Mouse (Mus musculus) ES-E14 (cell line): ENCODE results near the gene Hook2.

Experiments used
- CHD2 ChIP-seq: IDR thresholded peaks from 2 replicates; pipeline ENCODE4 v1.6.1; 2014; ENCODE audit warnings: mild to moderate bottlenecking, low read depth, low read length, inconsistent platforms
- HCFC1 ChIP-seq: IDR thresholded peaks from 2 replicates; pipeline ENCODE4 v1.6.1; 2012; ENCODE audit warnings: low read length, inconsistent platforms, borderline replicate concordance; ENCODE audit not compliant: insufficient read depth
- MAFK ChIP-seq: IDR thresholded peaks from 2 replicates; pipeline ENCODE4 v1.6.1; 2014; ENCODE audit warnings: mild to moderate bottlenecking, low read depth, low read length, inconsistent platforms; ENCODE audit not compliant: insufficient read depth
- ZC3H11A ChIP-seq: IDR thresholded peaks from 2 replicates; pipeline ENCODE4 v1.6.1; 2012; ENCODE audit warnings: low read depth, mild to moderate bottlenecking, inconsistent platforms, low read length, borderline replicate concordance
- ZNF384 ChIP-seq: IDR thresholded peaks from 2 replicates; pipeline ENCODE4 v1.6.1; 2012; ENCODE audit warnings: low read depth, low read length, inconsistent platforms

DNA sequence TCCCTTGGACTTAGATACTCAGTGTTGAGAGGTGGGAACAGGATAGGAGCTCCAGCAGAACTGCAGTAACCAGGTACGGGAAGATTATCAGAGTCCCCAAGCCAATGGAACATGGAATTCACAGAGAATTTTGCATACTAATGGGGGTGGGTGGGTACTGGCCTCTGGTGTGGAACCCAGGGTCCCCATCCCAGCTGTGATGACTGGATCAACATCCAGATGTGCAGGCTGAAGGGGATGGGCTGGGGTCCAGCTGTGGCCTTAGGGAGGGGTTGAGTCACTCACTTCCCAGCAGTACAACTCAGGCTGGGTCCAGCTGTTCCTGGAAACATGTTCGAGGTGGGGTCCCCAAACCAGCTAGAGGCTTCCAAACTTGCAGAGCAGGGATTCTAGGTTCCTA is 2.5 kb upstream of the Hook2 start:
- TF ChIP-seq ZNF384, result no peak
- no peak for TF ChIP-seq HCFC1
- TF ChIP-seq MAFK, result no peak
- TF ChIP-seq CHD2, result no peak
- no peak for TF ChIP-seq ZC3H11A
